In genomic region chr2:165311577-165311976, GRCm38 (mm10) we compare ENCODE assay signal across 14 mouse cellular contexts. TPM values are rescaled to one million over a fixed set of nuclear protein-coding genes. Genes with fewer than 3 reads are reported as not detected.
A peak's percentile ranks its signal among the peaks of the same experiment; 100 is the strongest.
DNase-seq lines count a peak whose midpoint lies in the region; ATAC-seq lines count a peak whose summit lies in the region.
"Had no signal": no experiment of that assay in that cellular context is flagged by ENCODE, and none has a peak within 500 bp of the region (broad histone marks: within the 10 kb centered on the region; RNA-seq: fewer than 3 reads in every experiment).

No protein-coding gene starts in this region.

- H3K27ac ChIP-seq in embryonic facial prominence, embryonic 13.5 days = 0 out of 2 replicates have a peak overlapping the region, but pooled peaks have one; percentile 28
- H3K27ac ChIP-seq in embryonic facial prominence, embryonic 10.5 days (replicated peaks) = no peak overlapping the region
- H3K27ac ChIP-seq in neural tube, embryonic 14.5 days (ENCODE audit: low read depth, low read length) = no peak overlapping the region
- no peak overlapping the region for H3K27ac ChIP-seq in limb, embryonic 12.5 days
- no peak overlapping the region for H3K27ac ChIP-seq in heart, embryonic 11.5 days (ENCODE audit: low read depth, low read length)
- H3K27ac ChIP-seq: embryonic facial prominence, embryonic 15.5 days; kidney, postnatal 0 days; liver, embryonic 13.5 days had no signal

- H3K27me3 ChIP-seq in embryonic facial prominence, embryonic 13.5 days = no peaks in the 10 kb centered on the region
- H3K27me3 ChIP-seq in embryonic facial prominence, embryonic 10.5 days (replicated peaks; ENCODE audit: low read depth, poor library complexity, severe bottlenecking) = peaks cover 7% of the 10 kb centered on the region; the same call in 1 of the 2 replicates
- H3K27me3 ChIP-seq in neural tube, embryonic 14.5 days (ENCODE audit: control insufficient read depth, insufficient read depth, low read length) = no peaks in the 10 kb centered on the region; the same call in 1 of the 2 replicates
- H3K27me3 ChIP-seq in limb, embryonic 12.5 days = no peaks in the 10 kb centered on the region
- H3K27me3 ChIP-seq in heart, embryonic 11.5 days (ENCODE audit: control insufficient read depth, insufficient read depth, low read length) = no peaks in the 10 kb centered on the region
- H3K27me3 ChIP-seq: embryonic facial prominence, embryonic 15.5 days; liver, embryonic 13.5 days had no signal

- 84% methylated on average over 12 of the region's 12 CpGs for WGBS in embryonic facial prominence, embryonic 13.5 days
- 84% methylated on average over 12 of the region's 12 CpGs for WGBS in embryonic facial prominence, embryonic 10.5 days
- WGBS in neural tube, embryonic 14.5 days = 46% methylated on average over 12 of the region's 12 CpGs
- WGBS in limb, embryonic 12.5 days = 89% methylated on average over 12 of the region's 12 CpGs
- WGBS in heart, embryonic 11.5 days (ENCODE audit: insufficient replicate concordance) = 90% methylated on average over 12 of the region's 12 CpGs

- DNase-seq in embryonic facial prominence, embryonic 10.5 days (ENCODE audit: low spot score) = no peak
- no peak for DNase-seq in neural tube, embryonic 10.5 days (ENCODE audit: extremely low spot score, low spot score)
- DNase-seq in cerebellum, postnatal 25 days = peak; percentile 99 to 100
- DNase-seq in kidney, postnatal 10 days = no peak
- DNase-seq: liver, embryonic 13.5 days; thymus, postnatal 14 days had no signal

- no peak overlapping the region for H3K4me3 ChIP-seq in embryonic facial prominence, embryonic 13.5 days
- H3K4me3 ChIP-seq in embryonic facial prominence, embryonic 10.5 days = no peak overlapping the region
- no peak overlapping the region for H3K4me3 ChIP-seq in neural tube, embryonic 14.5 days (ENCODE audit: low read depth, low read length)
- no peak overlapping the region for H3K4me3 ChIP-seq in limb, embryonic 12.5 days (replicated peaks)
- H3K4me3 ChIP-seq in heart, embryonic 11.5 days (ENCODE audit: low read depth, low read length) = no peak overlapping the region
- H3K4me3 ChIP-seq: embryonic facial prominence, embryonic 15.5 days; liver, embryonic 13.5 days; myocyte had no signal

- no peak for ATAC-seq in embryonic facial prominence, embryonic 13.5 days (ENCODE audit: insufficient number of reproducible peaks, insufficient read depth, low FRiP score, low TSS enrichment, low read depth)
- ATAC-seq in neural tube, embryonic 14.5 days (ENCODE audit: low read depth) = peak; percentile 37; the same call in 1 of the 2 replicates
- ATAC-seq in limb, embryonic 12.5 days (ENCODE audit: insufficient number of reproducible peaks, insufficient read depth, low FRiP score, low TSS enrichment, low read depth) = no peak
- no peak for ATAC-seq in heart, embryonic 11.5 days (replicated peaks; ENCODE audit: insufficient number of reproducible peaks, low FRiP score, low TSS enrichment)
- ATAC-seq: activated CD4-positive, CD25-positive, alpha-beta regulatory T cell, adult 4 months had no signal

- no peaks in the 10 kb centered on the region for H3K9me3 ChIP-seq in embryonic facial prominence, embryonic 13.5 days
- H3K9me3 ChIP-seq in embryonic facial prominence, embryonic 10.5 days = no peaks in the 10 kb centered on the region
- no peaks in the 10 kb centered on the region for H3K9me3 ChIP-seq in neural tube, embryonic 14.5 days (ENCODE audit: control insufficient read depth, low read length)
- H3K9me3 ChIP-seq in limb, embryonic 12.5 days = no peaks in the 10 kb centered on the region
- no peaks in the 10 kb centered on the region for H3K9me3 ChIP-seq in heart, embryonic 11.5 days (replicated peaks; ENCODE audit: control insufficient read depth, low read length)
- H3K9me3 ChIP-seq: embryonic facial prominence, embryonic 15.5 days; liver, embryonic 13.5 days had no signal

- no peak overlapping the region for H3K4me2 ChIP-seq in embryonic facial prominence, embryonic 13.5 days
- H3K4me2 ChIP-seq in neural tube, embryonic 14.5 days (ENCODE audit: low read depth, low read length) = no peak overlapping the region
- no peak overlapping the region for H3K4me2 ChIP-seq in limb, embryonic 12.5 days
- no peak overlapping the region for H3K4me2 ChIP-seq in heart, embryonic 11.5 days
- H3K4me2 ChIP-seq: embryonic facial prominence, embryonic 15.5 days; liver, embryonic 13.5 days had no signal

- H3K36me3 ChIP-seq in embryonic facial prominence, embryonic 13.5 days = peaks cover 92% of the 10 kb centered on the region
- peaks cover 98% of the 10 kb centered on the region for H3K36me3 ChIP-seq in embryonic facial prominence, embryonic 10.5 days (replicated peaks)
- H3K36me3 ChIP-seq in neural tube, embryonic 14.5 days (ENCODE audit: control insufficient read depth, insufficient read depth, low read length) = peaks cover 40% of the 10 kb centered on the region
- peaks cover 97% of the 10 kb centered on the region for H3K36me3 ChIP-seq in limb, embryonic 12.5 days
- H3K36me3 ChIP-seq in heart, embryonic 11.5 days (ENCODE audit: control insufficient read depth, insufficient read depth, low read length) = peaks cover 16% of the 10 kb centered on the region

- peaks cover 13% of the 10 kb centered on the region for H3K4me1 ChIP-seq in embryonic facial prominence, embryonic 13.5 days
- H3K4me1 ChIP-seq in embryonic facial prominence, embryonic 10.5 days = peaks cover 43% of the 10 kb centered on the region
- H3K4me1 ChIP-seq in neural tube, embryonic 14.5 days (ENCODE audit: control insufficient read depth, insufficient read depth, low read length) = peaks cover 11% of the 10 kb centered on the region
- H3K4me1 ChIP-seq in limb, embryonic 12.5 days (replicated peaks) = peaks cover 6% of the 10 kb centered on the region
- H3K4me1 ChIP-seq in heart, embryonic 11.5 days (ENCODE audit: control insufficient read depth, insufficient read depth, low read length) = peaks cover 5% of the 10 kb centered on the region

- no peak overlapping the region for H3K9ac ChIP-seq in embryonic facial prominence, embryonic 13.5 days
- H3K9ac ChIP-seq in neural tube, embryonic 14.5 days (replicated peaks; ENCODE audit: low read depth, low read length) = no peak overlapping the region
- H3K9ac ChIP-seq in limb, embryonic 12.5 days (replicated peaks) = 0 out of 2 replicates have a peak overlapping the region, but pooled peaks have one; percentile 2
- H3K9ac ChIP-seq in heart, embryonic 11.5 days (ENCODE audit: low read depth, low read length) = no peak overlapping the region
- H3K9ac ChIP-seq: embryonic facial prominence, embryonic 15.5 days; liver, embryonic 13.5 days had no signal

RNA-seq across cellular contexts. Expression of gene Elmo2, which starts 14.7 kb away (rescaled TPM):
- polyA plus RNA-seq in embryonic facial prominence, embryonic 13.5 days (2015; fragmentation: Nextera tagmentation; extraction: Ambion mirVana) = 90.2 and 98.6 TPM in 2 replicates
- polyA plus RNA-seq in embryonic facial prominence, embryonic 10.5 days (2016; fragmentation: Nextera tagmentation; extraction: Ambion mirVana) = 91.0 and 93.5 TPM in 2 replicates
- 98.8 and 110 TPM in 2 replicates for polyA plus RNA-seq in neural tube, embryonic 14.5 days (2014; fragmentation: Nextera tagmentation; extraction: Ambion mirVana)
- polyA plus RNA-seq in limb, embryonic 12.5 days (2016; fragmentation: Nextera tagmentation; extraction: Ambion mirVana) = 83.2 and 88.4 TPM in 2 replicates
- 50.6 and 59.5 TPM in 2 replicates for polyA plus RNA-seq in heart, embryonic 11.5 days (2014; fragmentation: Nextera tagmentation; extraction: Ambion mirVana)

RNA-seq across cellular contexts. Expression of gene Slc35c2, which starts 23.9 kb away (rescaled TPM):
- polyA plus RNA-seq in embryonic facial prominence, embryonic 13.5 days (2015; fragmentation: Nextera tagmentation; extraction: Ambion mirVana) = 49.0 and 50.2 TPM in 2 replicates
- 59.2 and 64.6 TPM in 2 replicates for polyA plus RNA-seq in embryonic facial prominence, embryonic 10.5 days (2016; fragmentation: Nextera tagmentation; extraction: Ambion mirVana)
- 54.1 and 59.0 TPM in 2 replicates for polyA plus RNA-seq in neural tube, embryonic 14.5 days (2014; fragmentation: Nextera tagmentation; extraction: Ambion mirVana)
- polyA plus RNA-seq in limb, embryonic 12.5 days (2016; fragmentation: Nextera tagmentation; extraction: Ambion mirVana) = 47.2 and 48.3 TPM in 2 replicates
- 32.4 and 38.9 TPM in 2 replicates for polyA plus RNA-seq in heart, embryonic 11.5 days (2014; fragmentation: Nextera tagmentation; extraction: Ambion mirVana)

RNA-seq across cellular contexts. Expression of gene Zfp663, which starts 57.0 kb away (rescaled TPM):
- 1.1 and 2.2 TPM in 2 replicates for polyA plus RNA-seq in embryonic facial prominence, embryonic 13.5 days (2015; fragmentation: Nextera tagmentation; extraction: Ambion mirVana)
- polyA plus RNA-seq in embryonic facial prominence, embryonic 10.5 days (2016; fragmentation: Nextera tagmentation; extraction: Ambion mirVana) = 3.0 and 3.2 TPM in 2 replicates
- polyA plus RNA-seq in neural tube, embryonic 14.5 days (2014; fragmentation: Nextera tagmentation; extraction: Ambion mirVana) = 6.1 and 7.0 TPM in 2 replicates
- 0.74 and 1.2 TPM in 2 replicates for polyA plus RNA-seq in limb, embryonic 12.5 days (2016; fragmentation: Nextera tagmentation; extraction: Ambion mirVana)
- 0.28 and 0.69 TPM in 2 replicates for polyA plus RNA-seq in heart, embryonic 11.5 days (2014; fragmentation: Nextera tagmentation; extraction: Ambion mirVana)
- polyA plus RNA-seq: activated CD4-positive, CD25-positive, alpha-beta regulatory T cell, adult 4 months; myocyte had no signal

Comparison
In these comparisons a context has a peak if more than half of its experiments do, and no peak if none do; other contexts are left out.
1. DNase-seq: peak in cerebellum, postnatal 25 days (2 of 2); none in embryonic facial prominence, embryonic 10.5 days (single experiment), neural tube, embryonic 10.5 days (single experiment) and kidney, postnatal 10 days (single experiment).